Mouse (Mus musculus) heart, postnatal 25 days (tissue): ENCODE measurements around the gene Gdf11. TPM values are rescaled to one million over a fixed set of nuclear protein-coding genes. Genes with fewer than 3 reads are reported as not detected.

Experiments
- DNase-seq: peaks from one replicate; pipeline ENCODE4 v3.0.0; 2022; ENCODE audit warnings: low spot score
- intact Hi-C: fragments of 180-260 bp; cut with DNase I; formaldehyde crosslinking; loops from one replicate; pipeline ENCODE4 v1.15.1; 2025
- total RNA-seq, 2 experiments: library from RNA; stranded (reverse); gene quantifications; 2 replicates each; pipeline ENCODE4 v1.2.3; 2021

Gene Gdf11
- total RNA-seq, 2 experiments from 2014 or later, result 2.3 to 2.6 TPM

DNA sequence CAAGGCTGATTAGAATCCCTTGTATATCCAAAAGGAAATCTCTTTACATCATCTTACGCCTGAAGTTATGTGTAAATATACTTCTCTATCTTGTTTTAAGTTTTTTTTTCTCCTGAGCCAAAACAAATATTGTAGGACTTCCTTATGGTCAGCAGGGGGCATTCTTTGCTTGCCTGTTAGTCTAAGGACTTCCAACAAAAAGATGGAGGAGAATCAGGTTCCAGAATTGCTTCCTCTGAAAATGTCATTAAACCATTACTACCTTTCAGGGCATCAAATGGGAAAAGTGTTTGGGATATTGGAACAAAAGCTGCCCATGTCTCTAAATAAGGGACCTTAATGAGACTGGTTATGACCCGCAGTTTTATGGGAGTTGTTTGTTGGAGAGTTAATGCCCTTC, 46.0 kb downstream of the Gdf11 start:
- intact Hi-C loops, result loop anchor here (1.0 to 10.0 kb wide), 2 partner anchors 50 to 129 kb away; no protein-coding TSS in a partner anchor
- no peak for DNase-seq

DNA sequence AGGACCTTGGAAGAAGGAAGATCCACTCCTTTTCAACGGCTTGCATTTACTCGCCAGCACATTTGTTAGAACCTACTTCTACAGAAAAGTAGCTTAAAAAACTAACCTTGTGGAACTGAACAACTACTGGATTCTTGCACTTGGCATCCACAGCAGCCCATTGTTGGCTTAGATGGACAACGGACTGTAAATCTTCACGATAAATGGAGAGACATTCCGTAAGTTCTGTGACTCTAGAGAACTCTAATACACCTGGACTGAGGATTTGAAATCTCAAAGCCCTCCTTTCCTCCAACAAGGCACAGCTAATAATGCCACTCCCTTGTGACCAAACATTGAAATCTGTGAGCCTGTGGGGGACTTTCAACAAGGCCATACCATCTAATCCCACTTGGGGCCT, 48.3 kb downstream of the Gdf11 start:
- no peak for DNase-seq
- intact Hi-C loops, result loop anchor here (10.0 kb wide), 1 partner anchor 132 kb away; no protein-coding TSS in a partner anchor

DNA sequence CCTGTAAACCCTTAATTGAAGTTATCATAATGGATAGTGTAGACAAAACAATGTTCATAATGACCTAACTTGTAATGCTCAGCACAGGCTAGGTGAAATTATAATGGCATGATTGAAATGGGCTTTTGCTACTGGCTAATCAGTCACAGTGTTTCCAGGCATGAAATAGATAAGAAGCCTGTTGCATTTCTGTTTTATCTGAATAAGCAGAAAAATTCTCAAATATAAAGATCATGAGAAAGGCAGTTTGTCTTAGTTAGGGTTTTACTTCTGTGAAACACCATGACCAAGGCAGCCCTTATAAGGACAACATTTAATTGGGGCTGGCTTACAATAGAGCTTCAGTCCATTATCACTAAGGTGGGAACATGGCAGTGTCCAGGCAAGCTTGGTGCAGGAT, 50.9 kb downstream of the Gdf11 start:
- intact Hi-C loops, result loop anchor here (10.0 kb wide), 1 partner anchor 134 kb away; no protein-coding TSS in a partner anchor
- no peak for DNase-seq

DNA sequence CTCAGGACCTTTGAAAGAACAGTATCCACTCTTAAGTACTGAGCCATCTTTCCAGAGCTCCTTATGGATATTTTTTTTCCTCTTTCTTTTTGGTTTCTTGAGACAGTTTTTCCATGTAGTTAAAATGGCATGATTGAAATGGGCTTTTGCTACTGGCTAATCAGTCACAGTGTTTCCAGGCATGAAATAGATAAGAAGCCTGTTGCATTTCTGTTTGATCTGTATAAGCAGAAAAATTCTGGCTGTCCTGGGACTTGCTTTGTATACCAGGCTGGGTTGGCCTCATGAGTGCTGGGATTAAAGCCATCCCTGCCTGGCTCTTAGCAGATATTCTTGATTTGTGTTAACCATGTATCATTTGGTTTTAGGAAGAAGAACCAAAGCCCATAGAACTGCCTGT, 52.1 kb downstream of the Gdf11 start:
- intact Hi-C loops, result no loop called here
- no peak for DNase-seq

DNA sequence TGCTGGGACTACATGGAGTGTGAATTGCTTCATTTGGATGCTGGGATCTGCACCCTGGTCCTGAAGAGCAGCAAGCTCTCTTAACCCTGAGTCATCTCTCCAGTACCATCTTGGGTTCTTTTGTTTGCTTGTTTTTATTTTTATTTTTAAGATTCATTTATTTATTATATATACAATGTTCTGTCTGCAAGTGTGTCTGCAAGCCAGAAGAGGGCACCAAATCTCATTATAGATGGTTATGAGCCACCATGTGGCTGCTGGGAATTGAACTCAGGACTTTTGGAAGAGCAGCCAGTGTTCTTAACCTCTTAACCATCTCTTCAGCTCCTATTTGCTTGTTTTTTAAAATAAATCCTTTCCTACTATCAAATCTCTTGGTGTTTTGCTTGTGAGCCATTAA, 54.1 kb downstream of the Gdf11 start:
- DNase-seq, result no peak
- intact Hi-C loops, result no loop called here

Other genes with a start within 250 kb of the Gdf11 start
- 1 to 10 TPM in 1 of 2 experiments, under 1 TPM in 1; 0.52 to 1.2 TPM for gene Ikzf4, start 245.7 kb downstream of the Gdf11 start, total RNA-seq
- gene Suox, start 217.6 kb downstream of the Gdf11 start, total RNA-seq, result 10 to 100 TPM; 22.1 to 23.1 TPM
- gene Rab5b, start 195.5 kb downstream of the Gdf11 start, total RNA-seq, result 10 to 100 TPM; 68.9 to 72.5 TPM
- under 1 TPM; 0.49 to 0.89 TPM for gene Pmel, start 187.5 kb downstream of the Gdf11 start, total RNA-seq
- gene Cdk2, start 186.7 kb downstream of the Gdf11 start, total RNA-seq, result 10 to 100 TPM; 12.7 to 15.7 TPM
- 10 to 100 TPM; 11.7 to 11.9 TPM for gene Dgka, start 146.9 kb downstream of the Gdf11 start, total RNA-seq
- 1 to 10 TPM; 6.8 to 8.6 TPM for gene Pym1, start 143.8 kb downstream of the Gdf11 start, total RNA-seq
- 1 to 10 TPM; 3.1 to 3.2 TPM for gene Mmp19, start 100.8 kb downstream of the Gdf11 start, total RNA-seq
- gene Dnajc14, start 87.7 kb downstream of the Gdf11 start, total RNA-seq, result 10 to 100 TPM; 31.8 to 38.2 TPM
- 1 to 10 TPM; 5.8 to 6.4 TPM for gene Tmem198b, start 87.3 kb downstream of the Gdf11 start, total RNA-seq
- gene Sarnp, start 74.4 kb downstream of the Gdf11 start, total RNA-seq, result 10 to 100 TPM; 38.7 to 44.0 TPM
- 1 to 10 TPM; 7.6 to 9.2 TPM for gene Ormdl2, start 70.1 kb downstream of the Gdf11 start, total RNA-seq
- gene Cd63, start 9.3 kb upstream of the Gdf11 start, total RNA-seq, result 100 to 1,000 TPM; 110 to 123 TPM
- 1 to 10 TPM; 5.0 to 7.9 TPM for gene Rdh5, start 31.2 kb upstream of the Gdf11 start, total RNA-seq
- gene Bloc1s1, start 32.3 kb upstream of the Gdf11 start, total RNA-seq, result 100 to 1,000 TPM; 183 to 185 TPM
- 100 to 1,000 TPM; 165 to 176 TPM for gene Itga7, start 42.1 kb upstream of the Gdf11 start, total RNA-seq
- gene Mettl7b, start 69.3 kb upstream of the Gdf11 start, total RNA-seq, result not detected
- not detected for gene Olfr9, start 97.7 kb upstream of the Gdf11 start, total RNA-seq
- gene Olfr763, start 119.1 kb upstream of the Gdf11 start, total RNA-seq, result not detected
- gene Olfr764-ps1, start 148.2 kb upstream of the Gdf11 start, total RNA-seq, result not detected
- gene Olfr765, start 158.3 kb upstream of the Gdf11 start, total RNA-seq, result not detected
- gene Olfr766-ps1, start 177.3 kb upstream of the Gdf11 start, total RNA-seq, result not detected
- gene Olfr767, start 191.2 kb upstream of the Gdf11 start, total RNA-seq, result not detected
- gene Olfr768, start 207.7 kb upstream of the Gdf11 start, total RNA-seq, result not detected
- not detected for gene Olfr769, start 226.1 kb upstream of the Gdf11 start, total RNA-seq
- gene Olfr770, start 247.3 kb upstream of the Gdf11 start, total RNA-seq, result not detected